Mouse (Mus musculus): ENCODE measurements around the gene Zcchc24.

DNA sequence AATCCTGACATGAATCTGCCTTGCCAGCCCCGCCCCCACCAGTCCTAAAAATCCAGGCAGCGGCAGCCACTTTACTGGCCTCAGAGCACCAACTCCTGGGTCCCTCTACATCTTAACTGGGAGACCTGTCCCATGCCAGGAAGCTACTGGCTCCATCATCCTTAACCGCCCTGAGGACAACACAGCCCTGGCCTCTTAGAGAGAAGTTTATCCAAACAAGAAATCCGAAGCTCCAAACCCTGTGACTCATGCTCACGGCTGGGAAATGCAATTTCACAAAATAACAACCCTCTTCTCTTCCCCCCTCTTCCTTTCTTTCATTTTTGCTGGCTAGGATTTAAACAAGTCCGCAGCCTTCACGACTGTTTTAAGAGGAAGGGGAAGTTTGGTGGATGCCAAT, 9.3 kb downstream of the Zcchc24 start:
- TF ChIP-seq CTCF (IDR thresholded peaks at IDR 0.05; ENCODE audit: control insufficient read depth, insufficient read depth, insufficient read length) (no peak), FOSL1 (IDR thresholded peaks at IDR 0.05; ENCODE audit: insufficient read depth, low read length, poor library complexity, severe bottlenecking) (no peak), CEBPB (IDR thresholded peaks at IDR 0.05; ENCODE audit: low read depth) (no peak), MYOD1 (IDR thresholded peaks at IDR 0.05; ENCODE audit: control insufficient read depth, insufficient read length, low read depth) (no peak), USF1 (IDR thresholded peaks at IDR 0.05; ENCODE audit: low read depth) (no peak), MAX (IDR thresholded peaks at IDR 0.05) (no peak), MYOG (IDR thresholded peaks at IDR 0.05; ENCODE audit: control insufficient read depth, extremely low read depth, insufficient read length) (no peak)

Data from C2C12 (cell line).